Mouse (Mus musculus) MEL (cell line): ENCODE data around the gene Apopt1. TPM values are rescaled to one million over a fixed set of nuclear protein-coding genes. Genes with fewer than 3 reads are reported as not detected.

Experiments used
- DNase-seq: peaks from one replicate; pipeline ENCODE4 v3.0.0; 2011; ENCODE audit warnings: low read depth, low spot score
- H3K27ac ChIP-seq: 2 replicates; pipeline ENCODE4 v1.5.1; 2012; ENCODE audit warnings: low read depth, mild to moderate bottlenecking, control low read depth, low read length, moderate library complexity; ENCODE audit not compliant: control insufficient read depth
- H3K27me3 ChIP-seq, 2 experiments: fragments of 150-350 bp in 1 of 2; sonication (generic) in 1 of 2; 2 replicates each; pipeline ENCODE4 v1.6.1; 2012; ENCODE audit warnings: low read length in 2 of 2, mild to moderate bottlenecking in 2 of 2, improper control_type of control experiment in 1 of 2, moderate library complexity in 1 of 2; ENCODE audit not compliant: insufficient read depth in 2 of 2, control insufficient read depth in 1 of 2
- H3K36me3 ChIP-seq, 2 experiments: 2 replicates each; pipeline ENCODE4 v1.6.1; 2012 to 2014; ENCODE audit warnings: low read length in 2 of 2, improper control_type of control experiment in 1 of 2, inconsistent platforms in 1 of 2, mild to moderate bottlenecking in 1 of 2; ENCODE audit not compliant: insufficient read depth in 2 of 2, control insufficient read depth in 1 of 2
- H3K4me1 ChIP-seq, 2 experiments: fragments of 150-350 bp in 1 of 2; sonication (generic) in 1 of 2; 2 replicates each; pipeline ENCODE4 v1.6.1; 2012; ENCODE audit warnings: low read length in 2 of 2, improper control_type of control experiment in 1 of 2, mild to moderate bottlenecking in 1 of 2; ENCODE audit not compliant: insufficient read depth in 2 of 2, control insufficient read depth in 1 of 2
- H3K4me3 ChIP-seq, 2 experiments: fragments of 150-350 bp in 1 of 2; sonication (generic) in 1 of 2; 2 replicates each; pipeline ENCODE4 v1.5.1; 2012; ENCODE audit warnings: low read depth in 2 of 2, low read length in 2 of 2, mild to moderate bottlenecking in 2 of 2, moderate library complexity in 2 of 2, control low read depth in 1 of 2, improper control_type of control experiment in 1 of 2; ENCODE audit not compliant: control insufficient read depth in 1 of 2, insufficient read depth in 1 of 2
- H3K79me2 ChIP-seq: 2 replicates; pipeline ENCODE4 v1.6.1; 2012; ENCODE audit warnings: mild to moderate bottlenecking, low read length, moderate library complexity; ENCODE audit not compliant: control insufficient read depth, poor library complexity, insufficient read depth
- H3K9ac ChIP-seq: 2 replicates; pipeline ENCODE4 v1.6.1; 2012; ENCODE audit warnings: low read depth, mild to moderate bottlenecking, control low read depth, low read length, moderate library complexity; ENCODE audit not compliant: control insufficient read depth, poor library complexity, severe bottlenecking
- H3K9me3 ChIP-seq: fragments of 150-350 bp; sonication (generic); replicated peaks from 2 replicates; pipeline ENCODE4 v1.6.1; 2012; ENCODE audit warnings: mild to moderate bottlenecking, low read length, improper control_type of control experiment, moderate library complexity; ENCODE audit not compliant: insufficient read depth
- BHLHE40 ChIP-seq: IDR thresholded peaks from 2 replicates; pipeline ENCODE4 v1.6.1; 2012; ENCODE audit warnings: low read depth, mild to moderate bottlenecking, inconsistent platforms, low read length, improper control_type of control experiment, borderline replicate concordance
- CHD2 ChIP-seq: IDR thresholded peaks from 2 replicates; pipeline ENCODE4 v1.6.1; 2011; ENCODE audit warnings: low read length, improper control_type of control experiment
- CTCF ChIP-seq, 3 experiments: IDR thresholded peaks in 2 of 3; conservative IDR thresholded peaks in 1 of 3; 2 replicates each; pipeline ENCODE4 v1.5.1; 2011 to 2012; ENCODE audit warnings: low read length in 3 of 3, low read depth in 2 of 3, mild to moderate bottlenecking in 2 of 3, improper control_type of control experiment in 1 of 3, inconsistent platforms in 1 of 3, mixed read lengths in 1 of 3, moderate library complexity in 1 of 3; ENCODE audit not compliant: control insufficient read depth in 1 of 3, insufficient read depth in 1 of 3, poor library complexity in 1 of 3, severe bottlenecking in 1 of 3
- ELF1 ChIP-seq: IDR thresholded peaks from 2 replicates; pipeline ENCODE4 v1.6.1; 2014; ENCODE audit warnings: low read depth, mild to moderate bottlenecking, inconsistent platforms, low read length, improper control_type of control experiment, moderate library complexity
- EP300 ChIP-seq, 2 experiments: IDR thresholded peaks; 2 replicates each; pipeline ENCODE4 v1.6.1; 2011; ENCODE audit warnings: improper control_type of control experiment in 2 of 2, low read length in 2 of 2, low read depth in 1 of 2, mild to moderate bottlenecking in 1 of 2
- ETS1 ChIP-seq: IDR thresholded peaks from 2 replicates; pipeline ENCODE4 v1.6.1; 2012; ENCODE audit warnings: low read depth, mild to moderate bottlenecking, inconsistent platforms, low read length, improper control_type of control experiment, moderate library complexity
- GABPA ChIP-seq: IDR thresholded peaks from 2 replicates; pipeline ENCODE4 v1.6.1; 2012; ENCODE audit warnings: low read depth, mild to moderate bottlenecking, inconsistent platforms, low read length, improper control_type of control experiment, moderate library complexity
- KAT2A ChIP-seq: conservative IDR thresholded peaks from 2 replicates; pipeline ENCODE4 v1.6.1; 2012; ENCODE audit warnings: low read depth, low read length, improper control_type of control experiment, inconsistent platforms
- MAX ChIP-seq: IDR thresholded peaks from 2 replicates; pipeline ENCODE4 v1.6.1; 2011; ENCODE audit warnings: low read length, improper control_type of control experiment
- MAZ ChIP-seq: IDR thresholded peaks from 2 replicates; pipeline ENCODE4 v1.6.1; 2012; ENCODE audit warnings: low read depth, mild to moderate bottlenecking, inconsistent platforms, low read length, improper control_type of control experiment
- MEF2A ChIP-seq: IDR thresholded peaks from 2 replicates; pipeline ENCODE4 v1.6.1; 2014; ENCODE audit warnings: low read depth, mild to moderate bottlenecking, inconsistent platforms, low read length, improper control_type of control experiment; ENCODE audit not compliant: poor library complexity, insufficient replicate concordance, severe bottlenecking; ENCODE audit errors: extremely low read depth
- MYC ChIP-seq: IDR thresholded peaks from 2 replicates; pipeline ENCODE4 v1.6.1; 2011; ENCODE audit warnings: low read depth, mild to moderate bottlenecking, low read length, improper control_type of control experiment, moderate library complexity
- NELFE ChIP-seq: IDR thresholded peaks from 2 replicates; pipeline ENCODE4 v1.6.1; 2011; ENCODE audit warnings: low read depth, low read length, improper control_type of control experiment
- POLR2A ChIP-seq, 2 experiments: IDR thresholded peaks; 2 replicates each; pipeline ENCODE4 v1.6.1; 2011 to 2012; ENCODE audit warnings: low read length in 2 of 2, mild to moderate bottlenecking in 2 of 2, control low read depth in 1 of 2, improper control_type of control experiment in 1 of 2, low read depth in 1 of 2, moderate library complexity in 1 of 2; ENCODE audit not compliant: control insufficient read depth in 1 of 2, insufficient read depth in 1 of 2, poor library complexity in 1 of 2
- POLR2AphosphoS5 ChIP-seq: IDR thresholded peaks from 2 replicates; pipeline ENCODE4 v1.6.1; 2012; ENCODE audit warnings: low read depth, borderline replicate concordance, mild to moderate bottlenecking, inconsistent platforms, low read length, moderate library complexity, mixed read lengths
- RCOR1 ChIP-seq: IDR thresholded peaks from 2 replicates; pipeline ENCODE4 v1.6.1; 2012; ENCODE audit warnings: low read depth, mild to moderate bottlenecking, inconsistent platforms, low read length, improper control_type of control experiment
- SIN3A ChIP-seq: IDR thresholded peaks from 2 replicates; pipeline ENCODE4 v1.6.1; 2012; ENCODE audit warnings: low read length, improper control_type of control experiment, inconsistent platforms
- TBP ChIP-seq: IDR thresholded peaks from 2 replicates; pipeline ENCODE4 v1.8.0; 2011; ENCODE audit warnings: low read depth, low read length, improper control_type of control experiment
- USF1 ChIP-seq: IDR thresholded peaks from 2 replicates; pipeline ENCODE4 v1.6.1; 2014; ENCODE audit warnings: low read depth, mild to moderate bottlenecking, inconsistent platforms, low read length, improper control_type of control experiment, moderate library complexity
- USF2 ChIP-seq, 2 experiments: IDR thresholded peaks; 2 replicates each; pipeline ENCODE4 v1.6.1; 2011 to 2012; ENCODE audit warnings: improper control_type of control experiment in 2 of 2, low read length in 2 of 2, borderline replicate concordance in 1 of 2, inconsistent platforms in 1 of 2, low read depth in 1 of 2, mild to moderate bottlenecking in 1 of 2; ENCODE audit not compliant: insufficient read depth in 1 of 2
- ZC3H11A ChIP-seq: IDR thresholded peaks from 2 replicates; pipeline ENCODE4 v1.6.1; 2012; ENCODE audit warnings: low read depth, mild to moderate bottlenecking, inconsistent platforms, low read length, improper control_type of control experiment
- ZKSCAN1 ChIP-seq: IDR thresholded peaks from 2 replicates; pipeline ENCODE4 v1.6.1; 2012; ENCODE audit warnings: low read depth, mild to moderate bottlenecking, inconsistent platforms, low read length, improper control_type of control experiment, moderate library complexity
- polyA plus RNA-seq, 2 experiments: library from polyadenylated mRNA; stranded (reverse) in 1 of 2; unstranded in 1 of 2; fragments of >175 nt in 1 of 2; fragments of >200 nt in 1 of 2; gene quantifications; 2 replicates each; pipeline versions ENCODE4 v1.2.1 to v1.2.4; 2012; ENCODE audit warnings: low replicate concordance in 2 of 2, low read depth in 1 of 2; ENCODE audit not compliant: insufficient read length in 2 of 2, insufficient read depth in 1 of 2, missing spikeins in 1 of 2
- total RNA-seq: library from RNA; depleted of rRNA; stranded (reverse); fragments of 300-350 nt; gene quantifications from 2 replicates; pipeline ENCODE4 v1.2.3, GENCODE M21; 2012

Apopt1 gene
- total and polyA plus RNA-seq, 3 experiments, result 25.7 to 46.5 TPM; not detected in 1

GRCm38 (mm10) chr12:111674850-111675486 is 38.1 kb upstream of the Apopt1 start (continued):
- TF ChIP-seq ELF1 (peak; percentile 72; the same call in 1 of the 2 replicates), NELFE (peak; percentile 30; the same call in 1 of the 2 replicates), SIN3A (peak; percentile 72), ZKSCAN1 (0 out of 2 replicates have a peak, but pooled peaks have one; percentile 47)

DNA sequence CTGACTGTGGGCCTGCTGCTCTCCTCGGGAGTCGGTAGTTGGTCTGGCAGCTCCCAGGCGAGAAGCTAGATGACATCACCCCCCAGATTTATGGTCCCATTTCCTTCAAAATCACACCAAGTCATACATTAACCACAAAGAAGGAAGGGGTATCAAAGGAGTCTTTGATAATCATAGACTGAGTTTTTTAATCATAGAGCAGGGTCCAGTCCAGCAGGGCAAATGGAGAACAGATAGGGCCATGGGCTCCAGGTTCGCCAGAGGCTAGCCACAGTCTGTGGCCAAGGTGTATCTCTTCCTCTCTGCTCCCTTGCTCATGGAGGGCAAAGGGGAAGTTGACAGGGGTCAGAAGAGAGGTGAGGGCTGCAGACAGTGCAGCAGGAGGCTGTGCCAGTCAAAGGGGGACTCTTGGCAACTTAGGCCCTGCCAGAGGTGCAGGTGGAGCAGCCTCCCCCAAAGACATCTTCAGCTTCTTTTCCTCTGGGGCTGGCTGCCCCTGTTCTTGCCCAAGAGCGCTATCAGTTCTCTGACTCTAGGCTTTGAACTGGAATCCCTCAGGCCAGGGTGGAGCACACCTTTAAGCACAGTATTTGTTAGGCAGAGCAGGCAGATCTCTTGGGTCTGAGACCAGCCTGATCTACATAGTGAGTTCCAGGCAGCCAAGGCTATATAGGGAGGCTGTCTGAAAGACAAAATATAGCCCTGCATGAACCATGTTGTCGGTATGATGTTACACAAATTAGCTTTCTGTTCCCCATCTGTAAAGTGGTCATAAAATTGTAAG is 37.1 kb upstream of the Apopt1 start:
- H3K9me3 ChIP-seq, result no peaks in the 10 kb centered on the region
- H3K4me3 ChIP-seq, result no peak overlapping the region
- H3K27me3 ChIP-seq, result no peaks in the 10 kb centered on the region
- H3K79me2 ChIP-seq, result peaks cover 25% of the 10 kb centered on the region
- no peak overlapping the region for H3K9ac ChIP-seq
- peaks cover 8 to 17% of the 10 kb centered on the region in 2 experiments for H3K4me1 ChIP-seq
- H3K27ac ChIP-seq, result no peak overlapping the region
- TF ChIP-seq GABPA, result no peak
- no peak for TF ChIP-seq MEF2A
- no peak for TF ChIP-seq EP300 (IDR thresholded peaks at IDR 0.05; ENCODE audit: low read depth in 1 of 2, low read length in 2 of 2)
- peak; percentile 28; the same call in 1 of the 2 replicates for TF ChIP-seq RCOR1
- H3K36me3 ChIP-seq, result peaks cover 0 to 12% of the 10 kb centered on the region in 2 experiments; a peak in 2 of 4 replicates
- no peak for DNase-seq

- Histone ChIP-seq H3K4me1 (peaks cover 8 to 17% of the 10 kb centered on the region in 2 experiments), H3K79me2 (peaks cover 25% of the 10 kb centered on the region), H3K27me3 (no peaks in the 10 kb centered on the region), H3K36me3 (peaks cover 0 to 12% of the 10 kb centered on the region in 2 experiments; a peak in 2 of 4 replicates), H3K27ac (peak overlapping the region; percentile 95), H3K9ac (peak overlapping the region; percentile 89), H3K4me3 (peak overlapping the region; percentile 79 to 93), H3K9me3 (no peaks in the 10 kb centered on the region)
- TF ChIP-seq CTCF (IDR thresholded peaks at IDR 0.05 in 2 of 3, conservative IDR thresholded peaks at IDR 0.05 in 1 of 3; ENCODE audit: control insufficient read depth in 1 of 3, insufficient read depth in 1 of 3, low read depth in 2 of 3, low read length in 3 of 3, poor library complexity in 1 of 3, severe bottlenecking in 1 of 3) (no peak), USF2 (IDR thresholded peaks at IDR 0.05; ENCODE audit: borderline replicate concordance in 1 of 2, insufficient read depth in 1 of 2, low read depth in 1 of 2, low read length in 2 of 2) (no peak), ZC3H11A (no peak), ELF1 (no peak), EP300 (IDR thresholded peaks at IDR 0.05; ENCODE audit: low read depth in 1 of 2, low read length in 2 of 2) (no peak), TBP (no peak), GABPA (no peak), POLR2AphosphoS5 (no peak), ETS1 (no peak), KAT2A (no peak), POLR2A (IDR thresholded peaks at IDR 0.05; ENCODE audit: control insufficient read depth in 1 of 2, insufficient read depth in 1 of 2, low read depth in 1 of 2, low read length in 2 of 2, poor library complexity in 1 of 2) (no peak), MYC (no peak), MAX (no peak), MEF2A (no peak), USF1 (no peak), MAZ (no peak), NELFE (no peak), CHD2 (no peak), BHLHE40 (no peak), SIN3A (no peak)
- DNase-seq, result no peak
Observed at GRCm38 (mm10) chr12:111677421-111677820, 35.6 kb upstream of the Apopt1 start.
